Mouse (Mus musculus): Measurements from ENCODE around the gene Tom1.

Gene Tom1

DNA sequence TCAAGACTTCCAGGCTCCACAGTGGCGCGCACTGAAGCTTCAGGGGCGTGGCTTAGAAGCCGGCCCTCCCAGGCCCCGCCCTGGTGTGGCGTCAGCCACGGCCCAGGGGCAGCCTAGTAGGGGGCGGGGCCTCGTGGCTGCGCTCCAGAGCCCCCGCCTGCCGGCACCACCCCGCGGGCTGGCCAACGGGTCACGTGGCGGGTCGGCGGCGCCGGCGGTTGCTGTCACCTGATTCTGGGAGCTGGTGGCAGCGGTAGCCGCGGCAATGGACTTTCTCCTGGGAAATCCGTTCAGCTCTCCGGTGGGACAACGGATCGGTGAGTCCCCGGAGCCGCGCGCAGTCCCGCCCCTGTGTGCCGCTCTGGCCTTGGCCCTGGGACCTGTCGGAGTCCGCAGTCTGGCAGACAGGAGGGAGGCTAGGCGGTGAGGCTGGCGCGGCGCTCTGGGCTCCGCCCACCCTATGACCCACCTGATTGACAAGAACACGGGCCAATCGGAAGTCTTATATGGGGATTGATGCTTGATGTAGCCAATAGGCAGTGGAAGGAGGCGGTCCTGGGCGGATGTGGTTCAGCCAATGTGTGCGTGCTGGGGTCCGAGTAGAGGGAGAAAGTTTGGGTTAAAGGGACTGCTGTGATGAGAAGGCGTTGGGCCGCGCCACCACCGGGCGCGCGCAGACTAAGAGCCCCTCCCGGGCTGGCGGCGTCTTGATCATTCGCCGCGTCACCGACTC, at the start of gene Tom1:
Gene Tom1 (plus strand): TSS at position 195 of the 733 bp plus-strand sequence.
- DNase-seq (ENCODE audit: low spot score) = peak; percentile 99

- no peak for DNase-seq (ENCODE audit: low spot score)
These were observed 46.1 kb upstream of the Tom1 start for GRCm38 (mm10) chr8:74987436-74987835.

- no peak for DNase-seq (ENCODE audit: low spot score)
These were observed 43.5 kb upstream of the Tom1 start for GRCm38 (mm10) chr8:74990021-74990420.

GRCm38 (mm10) chr8:74993081-74993474, 40.4 kb upstream of the Tom1 start, which contains the start of gene Hmgxb4:
Gene Hmgxb4 (plus strand): TSS chr8:74993356.
- DNase-seq (ENCODE audit: low spot score) = no peak

- DNase-seq (ENCODE audit: low spot score) = peak; percentile 84
These were observed 39.7 kb upstream of the Tom1 start for GRCm38 (mm10) chr8:74993475-74994451.

- DNase-seq (ENCODE audit: low spot score) = peak; percentile 23
These were observed 39.0 kb upstream of the Tom1 start for GRCm38 (mm10) chr8:74994540-74994939.

DNA sequence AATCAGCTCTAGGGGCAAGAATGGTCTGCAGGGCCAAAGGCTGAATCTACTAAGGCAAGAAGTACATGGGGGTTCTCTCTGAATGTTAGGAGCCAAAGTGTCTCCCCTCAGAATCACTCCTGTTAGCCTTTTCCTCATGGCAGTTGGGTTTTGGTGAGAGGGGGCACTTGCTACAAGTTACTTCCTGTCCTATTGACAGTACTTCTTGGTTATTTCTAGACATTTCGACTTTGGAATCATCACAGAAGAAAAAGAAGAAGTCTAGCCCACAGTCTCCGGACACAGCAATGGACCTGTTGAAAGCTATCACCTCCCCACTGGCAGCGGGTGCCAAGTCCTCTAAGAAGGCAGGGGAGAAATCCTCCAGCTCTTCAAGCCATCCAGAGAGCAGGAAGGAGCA, 33.1 kb upstream of the Tom1 start:
- no peak for DNase-seq (ENCODE audit: low spot score)

GRCm38 (mm10) chr8:75008826-75009225, 24.7 kb upstream of the Tom1 start:
- no peak for DNase-seq (ENCODE audit: low spot score)

- no peak for DNase-seq (ENCODE audit: low spot score)
These were observed 19.9 kb upstream of the Tom1 start for GRCm38 (mm10) chr8:75013557-75013956.

GRCm38 (mm10) chr8:75013964-75014363, 19.5 kb upstream of the Tom1 start:
- DNase-seq (ENCODE audit: low spot score) = no peak

- no peak for DNase-seq (ENCODE audit: low spot score)
These were observed 17.5 kb upstream of the Tom1 start for GRCm38 (mm10) chr8:75015981-75016380.

GRCm38 (mm10) chr8:75016422-75016821, 17.1 kb upstream of the Tom1 start:
- no peak for DNase-seq (ENCODE audit: low spot score)

GRCm38 (mm10) chr8:75018274-75018972, 15.1 kb upstream of the Tom1 start:
- DNase-seq (ENCODE audit: low spot score) = peak; percentile 84

DNA sequence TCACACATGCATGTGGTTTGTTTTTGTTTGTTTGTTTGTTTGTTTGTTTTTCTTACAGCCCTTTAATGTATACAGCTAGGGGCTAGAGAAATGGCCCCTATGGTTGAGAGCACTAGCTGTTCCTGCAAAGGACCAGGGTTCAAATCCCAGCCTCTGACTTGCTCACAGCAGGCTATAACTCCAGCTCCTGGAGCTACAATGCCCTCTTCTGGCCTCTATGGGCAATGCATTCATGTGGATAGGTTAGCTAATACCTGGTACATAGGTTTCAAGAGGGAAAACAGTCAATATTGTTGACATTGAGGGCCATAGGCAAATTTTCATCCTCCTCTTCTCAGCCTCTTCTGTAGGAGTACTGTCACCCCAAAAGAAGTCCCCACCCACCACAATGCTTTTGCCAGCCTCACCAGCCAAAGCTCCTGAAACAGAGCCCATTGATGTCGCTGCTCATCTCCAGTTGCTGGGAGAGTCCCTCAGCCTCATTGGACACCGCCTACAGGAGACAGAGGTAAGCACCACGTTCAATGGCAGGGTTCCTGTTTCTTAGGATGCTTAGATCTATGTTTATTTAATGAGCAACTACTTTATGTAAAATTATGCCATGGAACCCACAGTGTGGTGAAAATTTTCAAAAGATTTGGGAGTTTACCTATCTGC, 9.7 kb upstream of the Tom1 start:
- DNase-seq (ENCODE audit: low spot score) = no peak

DNA sequence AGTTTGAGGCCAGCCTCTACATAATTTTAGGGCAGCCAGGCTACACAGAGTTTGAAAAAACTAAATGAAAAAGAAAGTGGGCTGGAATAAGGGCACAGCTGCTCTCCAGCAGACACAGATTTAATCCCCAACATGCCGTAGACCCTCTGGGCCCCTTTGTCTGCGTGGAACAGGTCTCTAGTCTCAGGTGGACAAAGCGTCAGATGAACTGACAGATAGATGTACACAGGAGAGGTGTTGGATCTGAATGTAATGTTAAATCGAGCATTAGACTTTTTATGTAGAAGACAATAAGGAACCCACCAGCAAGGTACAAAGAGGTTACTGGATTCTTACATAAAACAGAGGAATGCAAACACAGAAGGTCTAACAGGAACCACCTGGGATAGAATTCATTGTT, 7.7 kb upstream of the Tom1 start:
- DNase-seq (ENCODE audit: low spot score) = no peak

- no peak for DNase-seq (ENCODE audit: low spot score)
These were observed 3.0 kb upstream of the Tom1 start for GRCm38 (mm10) chr8:75030453-75031024.

DNA sequence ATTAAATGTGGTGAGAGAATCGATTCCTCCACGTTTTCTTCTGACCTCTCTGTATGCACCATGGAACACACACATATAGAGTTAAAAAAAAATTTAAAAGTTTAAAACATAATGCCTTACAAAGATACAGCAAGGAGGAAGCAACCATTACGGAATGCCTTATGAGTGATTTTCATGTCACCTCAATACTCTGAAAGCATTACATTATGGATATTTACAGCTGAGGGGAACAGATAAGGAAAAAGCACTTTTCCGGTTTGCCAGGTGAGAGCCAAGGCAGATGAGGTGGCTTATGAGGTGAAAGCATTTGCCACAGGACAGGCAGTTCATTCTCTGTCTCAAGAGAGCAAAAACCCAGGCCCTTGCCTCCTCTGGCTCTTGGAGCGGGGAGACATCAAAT, 544 bp upstream of the Tom1 start:
- no peak for DNase-seq (ENCODE audit: low spot score)

- DNase-seq (ENCODE audit: low spot score) = no peak
These were observed 780 bp downstream of the Tom1 start for GRCm38 (mm10) chr8:75034285-75034684.

DNA sequence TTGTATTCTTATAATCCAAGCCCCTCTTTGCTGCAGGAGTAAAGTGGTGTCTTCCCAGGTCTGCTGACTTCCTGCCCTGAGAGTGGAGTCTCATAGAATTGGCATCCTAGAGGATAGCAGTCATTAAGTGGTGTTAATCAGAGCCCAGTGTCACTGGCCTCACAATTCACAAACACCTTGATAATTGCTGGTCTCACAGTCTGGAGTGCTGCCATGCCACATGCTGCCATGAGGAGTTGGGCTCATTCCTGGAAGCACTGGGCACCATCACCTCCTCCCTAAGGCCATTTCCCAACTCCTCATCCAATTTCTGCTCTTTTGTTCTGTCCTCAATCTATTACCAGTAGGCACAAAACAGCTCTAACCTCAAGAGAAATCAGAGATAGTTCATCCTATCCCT, 2.1 kb downstream of the Tom1 start:
- no peak for DNase-seq (ENCODE audit: low spot score)

DNA sequence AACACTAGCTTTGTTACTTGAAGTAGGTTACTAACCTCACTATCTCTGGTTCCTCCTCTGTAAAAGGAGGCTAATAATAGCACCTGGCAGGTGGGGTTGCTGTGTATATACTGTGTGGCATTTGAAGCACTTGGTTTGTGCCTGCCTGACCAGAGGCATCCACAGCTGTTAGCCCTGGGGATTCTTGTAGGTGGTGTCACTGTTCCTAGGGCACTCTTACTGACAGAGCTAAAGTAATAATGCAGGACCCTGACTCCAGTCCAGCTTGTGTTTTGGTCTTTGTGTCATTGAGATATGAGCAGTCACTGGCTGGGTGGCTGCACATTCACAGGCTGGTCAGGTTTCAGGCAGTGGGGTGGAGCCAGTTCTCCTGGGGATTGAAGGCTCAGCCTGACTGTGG, 5.0 kb downstream of the Tom1 start:
- no peak for DNase-seq (ENCODE audit: low spot score)

DNA sequence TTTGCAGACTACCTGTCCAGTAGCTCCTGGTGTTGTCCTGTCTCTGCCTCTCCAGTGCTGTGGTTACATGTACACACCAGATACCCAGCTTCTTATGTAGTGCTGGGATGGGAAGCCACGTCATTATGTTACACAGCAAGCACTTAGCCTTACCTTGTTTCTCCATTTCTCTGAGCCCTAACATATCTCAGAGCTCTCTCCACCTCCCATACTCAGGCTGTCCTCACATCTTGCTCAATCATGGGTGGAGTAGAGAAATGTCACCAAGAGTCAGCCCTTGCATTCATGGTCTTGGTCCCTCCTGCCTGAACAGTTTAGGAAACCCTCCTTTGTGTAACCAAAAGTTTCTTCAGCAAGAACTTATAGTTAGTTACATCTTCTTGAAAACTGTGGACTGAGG, 6.2 kb downstream of the Tom1 start:
- DNase-seq (ENCODE audit: low spot score) = no peak

GRCm38 (mm10) chr8:75042171-75042570, 8.7 kb downstream of the Tom1 start:
- DNase-seq (ENCODE audit: low spot score) = no peak
